Mouse (Mus musculus): ENCODE measurements around the gene Apol7e. TPM values are rescaled to one million over a fixed set of nuclear protein-coding genes. Genes with fewer than 3 reads are reported as not detected.
"Not testable (repeated sequence)": the region's sequence is repeated elsewhere in the genome, so short reads cannot be mapped to it uniquely, and the experiment has no call there.

The Apol7e gene
- 0.26 and 2.4 TPM in 2 replicates for polyA plus RNA-seq (2012; rRNA removed)

- H3K36me3 ChIP-seq (ENCODE audit: control insufficient read depth, insufficient read depth, low read length); H3K4me1 ChIP-seq (ENCODE audit: control insufficient read depth, insufficient read depth, low read length); H3K27me3 ChIP-seq (replicated peaks; ENCODE audit: control insufficient read depth, insufficient read depth, low read length); H3K4me3 ChIP-seq (ENCODE audit: insufficient read depth, low read depth, low read length); H3K27ac ChIP-seq (ENCODE audit: insufficient read depth, low read depth, low read length); DNase-seq: not testable (repeated sequence)
- WGBS = 77% methylated on average over 4 of the region's 4 CpGs
These were observed at the start of gene Apol7e for GRCm38 (mm10) chr15:77698656-77699055. Gene Apol7e, plus strand, starts transcription at chr15:77698857.

- H3K27me3 ChIP-seq (replicated peaks; ENCODE audit: control insufficient read depth, insufficient read depth, low read length); H3K4me1 ChIP-seq (ENCODE audit: control insufficient read depth, insufficient read depth, low read length); H3K36me3 ChIP-seq (ENCODE audit: control insufficient read depth, insufficient read depth, low read length); H3K4me3 ChIP-seq (ENCODE audit: insufficient read depth, low read depth, low read length); H3K27ac ChIP-seq (ENCODE audit: insufficient read depth, low read depth, low read length); DNase-seq: not testable (repeated sequence)
These were observed 47.5 kb upstream of the Apol7e start for GRCm38 (mm10) chr15:77651143-77651542.

GRCm38 (mm10) chr15:77659773-77660172, 38.9 kb upstream of the Apol7e start:
- H3K4me3 ChIP-seq (ENCODE audit: insufficient read depth, low read depth, low read length); H3K27me3 ChIP-seq (replicated peaks; ENCODE audit: control insufficient read depth, insufficient read depth, low read length); H3K4me1 ChIP-seq (ENCODE audit: control insufficient read depth, insufficient read depth, low read length); H3K36me3 ChIP-seq (ENCODE audit: control insufficient read depth, insufficient read depth, low read length); H3K27ac ChIP-seq (ENCODE audit: insufficient read depth, low read depth, low read length); DNase-seq: not testable (repeated sequence)
- WGBS = 79% methylated on average over 1 of the region's 1 CpGs

GRCm38 (mm10) chr15:77661841-77662240, 36.8 kb upstream of the Apol7e start:
- H3K27me3 ChIP-seq (replicated peaks; ENCODE audit: control insufficient read depth, insufficient read depth, low read length); H3K27ac ChIP-seq (ENCODE audit: insufficient read depth, low read depth, low read length); H3K4me1 ChIP-seq (ENCODE audit: control insufficient read depth, insufficient read depth, low read length); DNase-seq; H3K36me3 ChIP-seq (ENCODE audit: control insufficient read depth, insufficient read depth, low read length); H3K4me3 ChIP-seq (ENCODE audit: insufficient read depth, low read depth, low read length): not testable (repeated sequence)
- 35% methylated on average over 2 of the region's 2 CpGs for whole genome bisulfite sequencing

- not testable (repeated sequence) for H3K27ac ChIP-seq (ENCODE audit: insufficient read depth, low read depth, low read length); H3K36me3 ChIP-seq (ENCODE audit: control insufficient read depth, insufficient read depth, low read length); H3K4me3 ChIP-seq (ENCODE audit: insufficient read depth, low read depth, low read length); DNase-seq; H3K27me3 ChIP-seq (replicated peaks; ENCODE audit: control insufficient read depth, insufficient read depth, low read length); H3K4me1 ChIP-seq (ENCODE audit: control insufficient read depth, insufficient read depth, low read length)
- WGBS = 69% methylated on average over 1 of the region's 1 CpGs
These were observed 24.6 kb upstream of the Apol7e start for GRCm38 (mm10) chr15:77674081-77674480.

- not testable (repeated sequence) for H3K27ac ChIP-seq (ENCODE audit: insufficient read depth, low read depth, low read length); H3K36me3 ChIP-seq (ENCODE audit: control insufficient read depth, insufficient read depth, low read length); H3K4me1 ChIP-seq (ENCODE audit: control insufficient read depth, insufficient read depth, low read length); H3K4me3 ChIP-seq (ENCODE audit: insufficient read depth, low read depth, low read length); H3K27me3 ChIP-seq (replicated peaks; ENCODE audit: control insufficient read depth, insufficient read depth, low read length)
- WGBS = 14% methylated on average over 11 of the region's 11 CpGs
- peak; percentile 47 for TF ChIP-seq CTCF (conservative IDR thresholded peaks at IDR 0.05; ENCODE audit: insufficient read depth, insufficient read length, low read depth, low read length)
- peak; percentile 19 for DNase-seq
These were observed 14.7 kb upstream of the Apol7e start for GRCm38 (mm10) chr15:77683944-77684343.

GRCm38 (mm10) chr15:77691532-77692311, 6.9 kb upstream of the Apol7e start:
- not testable (repeated sequence) for H3K4me1 ChIP-seq (ENCODE audit: control insufficient read depth, insufficient read depth, low read length); H3K4me3 ChIP-seq (ENCODE audit: insufficient read depth, low read depth, low read length); H3K27me3 ChIP-seq (replicated peaks; ENCODE audit: control insufficient read depth, insufficient read depth, low read length); DNase-seq; H3K27ac ChIP-seq (ENCODE audit: insufficient read depth, low read depth, low read length); H3K36me3 ChIP-seq (ENCODE audit: control insufficient read depth, insufficient read depth, low read length)
- WGBS = 12% methylated on average over 20 of the region's 20 CpGs

- H3K27ac ChIP-seq (ENCODE audit: insufficient read depth, low read depth, low read length); H3K4me3 ChIP-seq (ENCODE audit: insufficient read depth, low read depth, low read length); H3K4me1 ChIP-seq (ENCODE audit: control insufficient read depth, insufficient read depth, low read length); H3K27me3 ChIP-seq (replicated peaks; ENCODE audit: control insufficient read depth, insufficient read depth, low read length); H3K36me3 ChIP-seq (ENCODE audit: control insufficient read depth, insufficient read depth, low read length): not testable (repeated sequence)
- DNase-seq = peak; percentile 28
- peak; percentile 65 for TF ChIP-seq CTCF (conservative IDR thresholded peaks at IDR 0.05; ENCODE audit: insufficient read depth, insufficient read length, low read depth, low read length)
- WGBS = 41% methylated on average over 12 of the region's 15 CpGs
These were observed 3.9 kb upstream of the Apol7e start for GRCm38 (mm10) chr15:77694687-77695295.

- WGBS = 62% methylated on average over 3 of the region's 3 CpGs
- not testable (repeated sequence) for H3K4me3 ChIP-seq (ENCODE audit: insufficient read depth, low read depth, low read length); H3K27me3 ChIP-seq (replicated peaks; ENCODE audit: control insufficient read depth, insufficient read depth, low read length); H3K27ac ChIP-seq (ENCODE audit: insufficient read depth, low read depth, low read length); DNase-seq; H3K4me1 ChIP-seq (ENCODE audit: control insufficient read depth, insufficient read depth, low read length); H3K36me3 ChIP-seq (ENCODE audit: control insufficient read depth, insufficient read depth, low read length)
These were observed 6.6 kb downstream of the Apol7e start for GRCm38 (mm10) chr15:77705306-77705705.

GRCm38 (mm10) chr15:77708936-77709335, 10.3 kb downstream of the Apol7e start:
- not testable (repeated sequence) for H3K36me3 ChIP-seq (ENCODE audit: control insufficient read depth, insufficient read depth, low read length); H3K27ac ChIP-seq (ENCODE audit: insufficient read depth, low read depth, low read length); H3K27me3 ChIP-seq (replicated peaks; ENCODE audit: control insufficient read depth, insufficient read depth, low read length); DNase-seq; H3K4me3 ChIP-seq (ENCODE audit: insufficient read depth, low read depth, low read length); H3K4me1 ChIP-seq (ENCODE audit: control insufficient read depth, insufficient read depth, low read length)
- 80% methylated on average over 1 of the region's 1 CpGs for WGBS

- H3K4me1 ChIP-seq (ENCODE audit: control insufficient read depth, insufficient read depth, low read length); H3K27ac ChIP-seq (ENCODE audit: insufficient read depth, low read depth, low read length); H3K36me3 ChIP-seq (ENCODE audit: control insufficient read depth, insufficient read depth, low read length); H3K4me3 ChIP-seq (ENCODE audit: insufficient read depth, low read depth, low read length); DNase-seq; H3K27me3 ChIP-seq (replicated peaks; ENCODE audit: control insufficient read depth, insufficient read depth, low read length): not testable (repeated sequence)
- 34% methylated on average over 5 of the region's 6 CpGs for WGBS
These were observed 19.6 kb downstream of the Apol7e start for GRCm38 (mm10) chr15:77718240-77718639.

Measured in kidney, adult 2 months (tissue).